Mouse (Mus musculus): ENCODE measurements at regions not wholly inside any gene's neighbourhood (a gene's known extent, or its start where the extent isn't known, plus 50 kb on each side); places are given as distances from the start of the nearest gene placed in this dataset.

DNA sequence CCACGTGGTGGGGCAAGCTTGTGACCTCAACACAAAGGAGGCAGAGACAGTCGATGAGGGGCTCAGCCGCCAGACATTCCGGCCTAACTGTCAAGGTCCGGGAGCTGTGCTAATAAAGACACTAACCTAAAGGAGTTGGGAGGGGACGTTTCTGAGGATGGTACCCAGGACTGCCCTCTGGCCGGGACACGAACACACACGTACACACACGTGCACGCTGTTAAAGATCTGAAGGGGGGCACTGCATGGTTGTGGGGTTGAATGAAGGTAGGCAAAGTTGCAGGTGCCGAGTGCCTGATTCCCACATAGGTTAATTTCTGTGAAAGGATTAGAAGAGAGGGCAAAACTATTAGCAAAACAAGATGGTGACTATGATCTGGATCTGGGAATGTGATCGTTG is 65.4 kb upstream of the Mitf start:
- DNase-seq (ENCODE audit: low spot score in 2 of 2), result no peak

DNA sequence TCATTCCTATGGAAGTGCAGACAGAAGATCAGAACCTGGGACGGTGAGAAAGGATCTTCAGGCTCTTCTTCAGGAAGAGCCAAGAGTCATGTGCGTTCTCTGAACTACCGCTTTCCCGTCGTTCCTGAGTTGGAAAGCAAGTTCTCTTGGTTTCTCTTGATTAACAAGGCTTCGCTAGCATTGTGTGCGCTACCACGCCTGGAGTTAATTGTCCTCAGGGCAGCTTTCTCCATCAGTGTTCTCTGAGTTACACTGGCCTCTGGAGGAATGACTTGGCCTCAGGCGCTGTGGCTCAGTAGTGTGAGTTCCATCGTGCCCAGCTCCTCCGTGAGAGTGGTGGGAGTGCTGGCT is 66.0 kb upstream of the Mitf start:
- DNase-seq (ENCODE audit: low spot score in 2 of 2), result no peak

DNA sequence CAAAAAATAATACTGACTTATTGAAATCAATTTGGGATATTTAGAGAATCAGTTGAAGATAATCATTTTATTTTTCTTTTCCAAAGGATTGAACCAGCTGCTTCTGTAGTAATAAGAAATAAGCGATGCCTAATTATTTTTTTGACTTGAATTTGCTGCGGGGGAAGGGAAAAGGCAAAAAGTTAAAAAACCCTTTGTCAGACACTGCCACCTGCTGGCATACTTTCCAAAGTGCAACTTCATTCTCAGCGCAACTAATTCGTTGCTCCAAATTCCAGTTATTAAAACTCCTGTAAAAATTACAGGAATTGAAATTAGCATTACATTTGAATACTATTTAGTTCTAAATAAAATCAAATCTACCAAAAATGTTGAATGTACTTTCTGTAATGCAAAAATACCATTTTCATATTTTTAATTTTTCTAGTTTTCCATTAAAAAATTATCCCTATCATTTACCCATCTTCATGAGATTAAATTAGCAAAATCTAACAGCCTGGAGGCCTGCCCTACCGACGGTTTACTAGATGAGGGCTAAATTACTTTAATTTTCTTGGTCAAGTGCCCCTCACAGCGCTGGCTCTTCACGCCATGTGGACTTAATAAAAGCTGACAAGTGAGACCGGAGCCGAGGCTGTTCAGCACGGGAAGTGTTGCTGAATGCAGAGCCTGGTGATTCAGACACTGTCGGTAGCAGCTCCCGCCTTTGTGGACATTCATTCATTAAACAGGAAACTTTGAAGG is 66.6 kb upstream of the Mitf start:
- DNase-seq (ENCODE audit: low spot score in 2 of 2), result peak in 1 of 2 experiments; percentile 75

DNA sequence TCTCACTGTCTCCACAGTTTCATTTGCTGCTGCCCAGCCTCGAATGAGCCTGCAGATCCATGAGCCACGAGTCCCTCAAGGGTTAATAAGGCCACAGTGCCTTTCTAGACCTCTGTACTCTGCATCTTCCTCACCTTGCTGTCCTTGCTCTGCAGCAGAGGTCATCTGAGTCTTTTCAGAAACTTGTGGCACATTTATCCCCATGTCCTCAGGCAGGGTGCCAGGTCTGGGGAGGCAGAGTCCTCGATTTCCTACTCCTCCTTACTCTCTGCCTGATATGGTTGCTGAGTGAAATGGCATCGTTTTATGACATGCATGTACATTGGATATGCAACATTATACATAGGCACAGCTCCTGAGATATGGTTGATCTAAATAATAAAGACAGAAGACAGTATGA is 68.0 kb upstream of the Mitf start:
- DNase-seq (ENCODE audit: low spot score in 2 of 2), result no peak

DNA sequence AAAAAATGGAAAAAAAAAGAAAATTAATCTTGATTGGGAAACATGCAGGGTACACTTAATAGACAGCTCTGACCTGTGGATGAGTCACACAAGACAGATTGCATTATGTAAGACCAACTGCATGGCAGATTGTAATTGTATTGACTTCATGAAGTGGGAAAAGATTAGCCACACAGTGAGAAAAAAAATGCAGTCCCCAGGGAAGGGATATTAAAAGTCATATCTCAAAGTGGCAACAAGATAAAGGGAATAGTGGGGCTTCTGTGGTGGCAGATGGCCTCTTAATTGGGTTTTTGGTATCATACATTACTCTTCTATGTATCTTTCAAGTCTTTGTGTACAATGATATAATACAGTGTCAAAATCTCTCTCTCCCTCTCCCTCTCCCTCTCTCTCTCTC is 76.0 kb upstream of the Mitf start:
- DNase-seq (ENCODE audit: low spot score in 2 of 2), result no peak

DNA sequence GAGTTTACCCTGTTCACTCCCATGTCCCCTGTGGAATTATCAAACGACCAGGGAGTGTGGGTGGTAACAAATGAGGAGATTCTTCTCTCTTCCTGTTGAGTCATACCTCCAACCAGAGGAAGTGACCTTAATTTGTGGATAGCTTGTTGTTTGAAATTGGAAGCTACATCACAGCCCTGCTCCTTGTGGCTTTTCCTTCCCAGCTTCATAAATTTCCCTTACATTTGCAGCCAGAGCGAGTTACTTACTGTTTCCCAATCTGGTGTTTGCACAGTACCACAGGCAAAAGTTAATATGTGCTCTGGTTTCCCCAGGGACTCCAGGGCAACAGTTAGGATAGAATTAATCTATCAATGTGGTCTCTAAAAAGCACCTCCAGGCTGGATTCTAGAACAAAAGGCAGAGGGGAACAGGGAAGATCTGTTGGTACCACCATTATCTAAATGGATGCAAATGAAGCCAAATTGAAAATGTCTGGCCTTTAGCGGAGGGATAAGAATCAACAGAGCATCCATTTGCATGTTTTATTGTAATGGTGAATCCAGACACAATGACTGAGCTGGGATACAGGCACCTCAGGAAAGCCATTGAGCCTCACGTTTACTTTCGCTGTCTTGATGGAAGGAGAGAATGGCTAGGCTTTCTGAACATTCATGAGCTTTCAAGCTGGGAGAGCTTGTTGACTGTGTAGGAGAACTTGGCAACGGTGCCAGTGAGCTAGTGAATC is 88.5 kb upstream of the Mitf start:
- no peak for DNase-seq (ENCODE audit: low spot score in 2 of 2)

DNA sequence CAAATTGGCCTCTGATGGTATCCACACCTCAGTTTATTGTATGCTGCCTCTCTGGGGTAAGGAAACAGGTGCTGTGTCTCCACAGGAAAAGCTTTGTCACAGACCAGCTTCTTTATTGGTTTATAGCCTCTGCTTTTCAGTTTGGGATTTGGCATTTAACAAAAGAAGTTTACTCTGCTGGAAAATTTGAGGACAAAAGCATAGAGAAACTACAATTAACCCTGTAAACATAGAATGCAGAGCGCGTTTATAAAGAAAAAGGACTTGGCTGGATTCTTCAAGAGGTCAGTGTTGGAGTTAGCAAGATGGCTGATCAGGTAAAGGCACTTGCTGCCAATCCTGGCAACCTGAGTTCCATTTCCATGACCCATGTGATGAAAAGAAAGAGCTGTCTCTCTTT is 90.1 kb upstream of the Frmd4b start:
- no peak for DNase-seq (ENCODE audit: low spot score in 2 of 2)

DNA sequence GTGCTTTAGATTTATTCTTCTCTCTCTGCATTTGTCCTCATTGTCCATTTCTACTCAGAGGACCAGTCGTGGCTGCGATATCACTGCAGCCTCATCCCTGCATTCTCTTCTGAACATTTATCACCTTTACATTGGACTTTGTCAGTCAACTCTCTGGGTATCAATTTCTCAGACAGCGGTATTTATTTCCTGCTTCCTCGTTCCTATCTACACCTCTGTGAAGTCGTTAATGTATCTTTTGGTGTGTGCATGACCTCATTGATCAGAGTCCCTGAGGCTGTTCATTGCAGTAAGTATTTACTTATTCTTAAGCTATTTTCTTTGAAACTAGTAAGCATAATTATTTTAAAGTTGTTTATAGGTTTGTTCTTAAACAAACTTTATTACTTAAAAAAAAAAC is 87.0 kb upstream of the Frmd4b start:
- no peak for DNase-seq (ENCODE audit: low spot score in 2 of 2)

DNA sequence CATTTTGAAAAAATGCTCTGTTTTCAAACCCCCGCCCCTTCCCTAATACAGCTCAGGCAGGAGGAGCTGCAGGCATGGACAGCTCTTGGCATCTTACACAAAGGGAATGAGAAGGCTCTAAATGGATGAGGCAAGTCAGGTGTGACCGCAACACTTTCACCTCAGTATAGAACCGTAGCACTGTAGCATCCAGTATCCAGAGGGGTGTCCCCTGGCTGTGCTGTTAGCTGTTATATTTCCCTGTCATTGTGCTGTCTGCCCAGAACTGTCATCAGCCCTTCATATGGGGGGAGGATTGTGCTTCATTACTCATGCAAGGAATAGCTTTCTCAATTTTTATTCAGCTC is 82.4 kb upstream of the Frmd4b start:
- no peak for DNase-seq (ENCODE audit: low spot score in 2 of 2)

DNA sequence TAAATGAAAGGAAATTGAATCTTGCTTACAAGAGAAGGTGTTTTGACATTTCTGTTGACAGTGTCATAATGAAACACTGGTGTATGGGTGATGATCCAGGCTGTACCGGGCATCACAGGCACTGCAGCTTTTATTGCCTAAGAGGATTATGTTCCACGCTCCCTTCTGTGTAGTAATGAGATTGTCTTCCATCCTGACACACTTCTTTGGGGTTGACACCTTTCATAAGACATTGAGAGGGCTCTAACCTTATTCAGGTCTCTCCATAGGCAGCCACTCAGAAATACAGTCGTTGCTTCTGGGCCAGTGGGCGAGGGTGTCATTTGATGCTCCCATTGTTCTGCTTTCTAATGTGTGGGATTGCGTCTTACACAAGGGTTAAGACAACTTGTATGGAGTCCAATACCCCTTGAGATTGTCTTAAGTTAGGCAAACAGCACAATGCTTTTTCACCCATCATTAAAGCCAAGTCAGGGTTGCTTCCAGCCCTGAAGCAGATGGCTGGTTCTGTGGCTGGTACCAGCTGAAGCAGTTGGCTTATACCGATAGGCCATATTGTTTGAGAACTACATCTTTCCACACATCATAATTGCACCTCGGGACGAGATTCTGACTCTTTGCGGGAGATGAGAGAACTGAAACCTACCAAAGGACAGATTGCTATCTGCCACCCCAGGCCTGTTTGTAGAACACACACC is 81.9 kb upstream of the Frmd4b start:
- no peak for DNase-seq (ENCODE audit: low spot score in 2 of 2)

DNA sequence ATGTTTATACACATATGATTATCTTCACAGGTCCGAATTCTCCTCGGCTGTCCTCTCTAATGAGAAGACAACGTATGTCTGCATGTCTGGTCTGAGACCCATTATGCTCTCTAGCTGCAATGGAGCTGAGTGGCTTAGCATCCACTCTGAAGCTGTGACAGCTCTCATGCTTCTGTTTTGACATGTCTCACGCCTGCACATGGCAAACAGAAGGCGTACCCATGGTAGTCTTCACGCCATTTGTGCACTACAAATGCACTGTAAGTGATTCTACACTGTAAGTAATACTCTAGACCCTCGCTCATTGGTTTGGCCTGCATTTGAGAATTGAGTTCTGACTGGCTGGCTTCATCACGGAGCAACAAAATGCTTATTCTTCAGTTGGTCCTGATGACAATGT is 75.9 kb upstream of the Frmd4b start:
- no peak for DNase-seq (ENCODE audit: low spot score in 2 of 2)

DNA sequence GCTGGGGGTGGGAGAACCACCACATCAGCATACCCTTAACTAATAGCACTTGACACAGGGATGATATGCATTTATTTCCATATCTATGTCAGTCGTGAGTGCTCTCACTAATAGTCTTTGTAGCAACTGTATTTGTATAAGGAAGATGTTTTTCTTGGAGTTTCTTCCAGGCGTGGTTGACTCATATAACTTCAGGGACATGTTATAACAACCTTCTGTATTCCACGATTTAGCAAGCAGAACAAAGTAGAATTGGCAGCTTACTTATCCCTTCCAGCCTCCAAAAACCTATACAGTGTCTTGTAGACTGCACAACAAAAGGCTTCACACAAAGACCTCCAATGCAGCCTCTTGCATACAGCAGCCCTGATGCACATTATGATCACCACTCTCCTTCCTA is 73.8 kb upstream of the Frmd4b start:
- DNase-seq (ENCODE audit: low spot score in 2 of 2), result no peak

DNA sequence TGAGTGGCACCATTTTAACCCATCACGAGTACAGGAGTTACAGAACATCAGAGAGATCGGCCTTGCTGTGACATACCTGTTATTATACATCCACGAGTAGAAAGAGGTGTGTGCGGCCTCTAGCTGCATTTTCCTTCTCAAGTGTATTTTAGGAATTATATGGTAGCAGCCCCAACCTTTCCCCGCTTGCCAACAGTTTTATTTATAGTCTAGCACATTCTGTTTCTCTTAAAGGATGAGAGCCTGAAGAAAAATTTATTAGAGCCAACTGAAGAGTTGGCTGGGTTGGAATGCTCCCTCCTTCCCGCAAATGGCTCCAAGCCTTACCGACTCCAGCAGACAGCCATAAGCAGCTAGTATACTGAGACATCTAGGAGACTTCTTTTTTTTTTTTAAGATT is 67.0 kb upstream of the Frmd4b start:
- no peak for DNase-seq (ENCODE audit: low spot score in 2 of 2)

DNA sequence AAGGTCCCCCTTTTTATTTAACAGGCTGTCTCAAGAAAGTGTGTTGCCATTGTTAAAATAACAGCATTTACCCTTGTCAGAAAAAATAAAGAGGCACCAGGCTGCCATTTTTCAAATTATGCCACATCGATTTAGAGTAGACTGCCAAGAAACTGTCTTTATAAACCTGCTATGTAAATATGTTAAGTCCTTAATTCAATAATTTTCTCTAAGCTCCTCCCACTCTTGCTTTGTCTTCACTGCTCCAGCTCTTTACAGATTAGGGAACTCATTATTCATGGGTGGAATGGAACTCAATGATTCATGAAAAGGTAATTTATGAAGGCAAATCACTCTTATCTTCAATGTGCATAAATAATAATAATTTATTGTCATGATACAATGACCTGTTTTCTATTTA is 64.9 kb upstream of the Frmd4b start:
- DNase-seq (ENCODE audit: low spot score in 2 of 2), result no peak

DNA sequence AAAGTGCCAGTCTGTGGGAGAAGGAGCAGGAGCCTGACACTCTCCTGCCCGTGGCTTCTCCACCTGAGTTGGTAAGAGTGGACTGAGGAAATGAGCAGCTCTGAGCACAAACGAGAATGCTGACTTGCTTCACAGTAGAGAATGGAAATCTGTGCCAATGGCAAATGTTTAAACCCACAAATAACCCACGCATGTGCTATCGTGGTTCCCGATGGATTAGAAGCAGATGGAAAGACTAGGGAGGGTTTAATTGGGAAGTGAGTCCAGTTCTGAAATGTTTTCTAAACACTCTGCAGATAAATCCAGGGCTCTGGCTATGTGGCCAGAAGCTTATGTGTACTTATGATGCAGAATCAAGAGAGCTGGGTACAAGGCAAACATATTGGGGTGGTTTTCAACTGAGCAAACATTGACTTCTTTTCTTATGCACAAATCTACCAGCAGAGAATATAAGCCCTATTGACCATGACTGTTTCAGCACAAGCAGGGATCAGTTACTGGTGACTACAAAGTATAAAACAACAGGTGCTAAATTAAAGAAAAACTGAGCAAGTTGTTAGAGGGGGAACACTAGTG is 57.9 kb upstream of the Frmd4b start:
- no peak for DNase-seq (ENCODE audit: low spot score in 2 of 2)

DNA sequence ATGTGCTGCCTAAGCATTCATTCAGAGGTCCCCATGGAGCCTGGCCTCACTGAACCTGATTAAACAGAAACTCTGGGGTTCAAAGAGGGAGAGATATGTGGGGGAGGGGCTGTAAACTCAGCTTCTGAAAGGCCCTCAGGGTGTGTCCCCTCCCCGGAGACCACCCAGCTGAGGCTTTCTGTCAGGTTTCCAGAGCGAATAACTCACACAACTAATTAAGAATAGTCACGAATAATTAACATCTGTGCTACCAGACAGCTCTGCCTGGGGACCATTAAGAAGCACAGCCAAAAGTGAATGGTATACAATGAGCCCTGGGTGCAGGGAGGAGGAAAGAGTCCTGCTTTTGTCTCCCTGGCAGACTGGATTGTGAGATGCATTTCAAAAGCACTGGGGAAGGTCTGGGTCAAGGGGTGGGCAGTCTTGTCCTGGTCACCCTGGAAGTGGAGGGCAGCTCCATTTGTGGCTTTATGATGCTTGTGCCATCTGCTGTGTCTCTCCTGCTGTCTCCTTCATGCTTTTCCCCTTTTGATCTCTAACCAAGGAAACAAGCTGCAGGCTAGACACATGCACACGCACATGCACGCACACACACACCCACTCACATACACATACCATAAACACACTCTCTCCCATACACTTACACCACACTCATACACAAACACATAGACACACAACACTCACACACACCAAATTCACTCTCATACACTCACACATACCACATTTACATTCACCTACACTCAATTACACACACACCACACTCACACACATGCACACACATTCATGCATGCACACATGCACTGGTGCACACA is 49.7 kb upstream of the Frmd4b start:
- no peak for DNase-seq (ENCODE audit: low spot score in 2 of 2)
